Mouse (Mus musculus): ENCODE measurements at regions not wholly inside any gene's neighbourhood (a gene's known extent, or its start where the extent isn't known, plus 50 kb on each side); places are given as distances from the start of the nearest gene placed in this dataset.

- Histone ChIP-seq H3K27ac (no peak overlapping the region), H3K9ac (no peak overlapping the region), H3K4me1 (no peaks in the 10 kb centered on the region), H3K4me2 (no peak overlapping the region), H3K9me3 (no peaks in the 10 kb centered on the region), H3K36me3 (no peaks in the 10 kb centered on the region), H3K27me3 (0 out of 2 replicates have a peak, but pooled peaks cover 2% of the 10 kb centered on the region), H3K4me3 (no peak overlapping the region)
- no peak for ATAC-seq (ENCODE audit: insufficient number of reproducible peaks, low FRiP score, low TSS enrichment, low read depth)
Measured at GRCm38 (mm10) chrX:98375437-98375836, 226.9 kb downstream of the Ar start.

GRCm38 (mm10) chrX:98380247-98380905 is 231.8 kb downstream of the Ar start:
- ATAC-seq (ENCODE audit: insufficient number of reproducible peaks, low FRiP score, low TSS enrichment, low read depth): no peak
- Histone ChIP-seq H3K4me2 (no peak overlapping the region), H3K27me3 (0 out of 2 replicates have a peak, but pooled peaks cover 2% of the 10 kb centered on the region), H3K9me3 (no peaks in the 10 kb centered on the region), H3K27ac (0 out of 2 replicates have a peak overlapping the region, but pooled peaks have one; percentile 11), H3K4me3 (no peak overlapping the region), H3K9ac (no peak overlapping the region), H3K36me3 (no peaks in the 10 kb centered on the region), H3K4me1 (no peaks in the 10 kb centered on the region)
- WGBS: 40% methylated on average over 7 of the region's 7 CpGs

- Histone ChIP-seq H3K27me3 (no peaks in the 10 kb centered on the region), H3K36me3 (no peaks in the 10 kb centered on the region), H3K9ac (no peak overlapping the region), H3K27ac (no peak overlapping the region), H3K9me3 (no peaks in the 10 kb centered on the region), H3K4me3 (no peak overlapping the region), H3K4me2 (no peak overlapping the region), H3K4me1 (no peaks in the 10 kb centered on the region)
- WGBS: 82% methylated on average over 1 of the region's 1 CpGs
- ATAC-seq (ENCODE audit: insufficient number of reproducible peaks, low FRiP score, low TSS enrichment, low read depth): no peak
Measured at GRCm38 (mm10) chrX:98384017-98384416, 235.4 kb downstream of the Ar start.

GRCm38 (mm10) chrX:98392376-98392775 is 243.8 kb downstream of the Ar start:
- Histone ChIP-seq H3K36me3 (no peaks in the 10 kb centered on the region), H3K9ac (no peak overlapping the region), H3K4me2 (no peak overlapping the region), H3K9me3 (no peaks in the 10 kb centered on the region), H3K4me3 (no peak overlapping the region), H3K27me3 (no peaks in the 10 kb centered on the region), H3K4me1 (no peaks in the 10 kb centered on the region), H3K27ac (no peak overlapping the region)
- no peak for ATAC-seq (ENCODE audit: insufficient number of reproducible peaks, low FRiP score, low TSS enrichment, low read depth)

- H3K4me3 ChIP-seq: no peak overlapping the region
- ATAC-seq (ENCODE audit: insufficient number of reproducible peaks, low FRiP score, low TSS enrichment, low read depth): no peak
- no peaks in the 10 kb centered on the region for H3K36me3 ChIP-seq
Measured at GRCm38 (mm10) chrX:98409090-98409489, 260.5 kb downstream of the Ar start.

GRCm38 (mm10) chrX:98419437-98419836 is 270.9 kb downstream of the Ar start:
- no peaks in the 10 kb centered on the region for H3K9me3 ChIP-seq
- ATAC-seq (ENCODE audit: insufficient number of reproducible peaks, low FRiP score, low TSS enrichment, low read depth): no peak
- no peak overlapping the region for H3K4me3 ChIP-seq
- no peak overlapping the region for H3K27ac ChIP-seq
- no peak overlapping the region for H3K4me2 ChIP-seq
- no peaks in the 10 kb centered on the region for H3K4me1 ChIP-seq
- no peaks in the 10 kb centered on the region for H3K36me3 ChIP-seq
- no peaks in the 10 kb centered on the region for H3K27me3 ChIP-seq
- no peak overlapping the region for H3K9ac ChIP-seq

More at GRCm38 (mm10) chrX:98409090-98409489, 260.5 kb downstream of the Ar start:
- Histone ChIP-seq H3K9ac (no peak overlapping the region), H3K27me3 (no peaks in the 10 kb centered on the region), H3K4me2 (no peak overlapping the region), H3K4me1 (no peaks in the 10 kb centered on the region), H3K27ac (no peak overlapping the region), H3K9me3 (no peaks in the 10 kb centered on the region)

GRCm38 (mm10) chrX:98452026-98452425 is 303.5 kb downstream of the Ar start:
- 39% methylated on average over 2 of the region's 2 CpGs for WGBS
- H3K9me3 ChIP-seq: no peaks in the 10 kb centered on the region
- no peaks in the 10 kb centered on the region for H3K4me1 ChIP-seq
- no peaks in the 10 kb centered on the region for H3K27me3 ChIP-seq
- H3K4me2 ChIP-seq: no peak overlapping the region
- no peak overlapping the region for H3K27ac ChIP-seq
- no peak overlapping the region for H3K9ac ChIP-seq
- H3K4me3 ChIP-seq: no peak overlapping the region
- no peaks in the 10 kb centered on the region for H3K36me3 ChIP-seq
- 0 out of 2 replicates have a peak, but pooled peaks have one; percentile 40 for ATAC-seq (ENCODE audit: insufficient number of reproducible peaks, low FRiP score, low TSS enrichment, low read depth)

GRCm38 (mm10) chrX:98476473-98477254 is 328.1 kb downstream of the Ar start:
- Histone ChIP-seq H3K36me3 (no peaks in the 10 kb centered on the region), H3K27me3 (no peaks in the 10 kb centered on the region), H3K4me3 (no peak overlapping the region), H3K4me1 (no peaks in the 10 kb centered on the region), H3K4me2 (no peak overlapping the region), H3K9ac (no peak overlapping the region), H3K27ac (no peak overlapping the region), H3K9me3 (no peaks in the 10 kb centered on the region)
- ATAC-seq (ENCODE audit: insufficient number of reproducible peaks, low FRiP score, low TSS enrichment, low read depth): no peak
- WGBS: 85% methylated on average over 4 of the region's 4 CpGs

All from limb, embryonic 15.5 days (tissue).